Mouse (Mus musculus) myocyte (in vitro differentiated cells): ENCODE data around the gene Bckdk.

Source experiments
- MAX ChIP-seq: IDR thresholded peaks from one replicate; pipeline ENCODE4 v1.6.1; 2011; ENCODE audit warnings: low read depth, mild to moderate bottlenecking, control low read depth
- POLR2A ChIP-seq: IDR thresholded peaks from one replicate; pipeline ENCODE4 v1.6.1; 2011; ENCODE audit warnings: low read depth, mild to moderate bottlenecking, control low read depth, moderate library complexity; ENCODE audit not compliant: insufficient read length
- POLR2AphosphoS2 ChIP-seq: IDR thresholded peaks from one replicate; pipeline ENCODE4 v1.6.1; 2011; ENCODE audit warnings: low read depth, control low read depth; ENCODE audit not compliant: insufficient read length
- TCF12 ChIP-seq: IDR thresholded peaks from one replicate; pipeline ENCODE4 v1.6.1; 2011; ENCODE audit warnings: mild to moderate bottlenecking, control low read depth; ENCODE audit not compliant: poor library complexity, insufficient read depth, severe bottlenecking

GRCm38 (mm10) chr7:127888821-127889220 lies 15.1 kb upstream of the Bckdk start:
- TF ChIP-seq POLR2AphosphoS2 (no peak), MAX (no peak), POLR2A (no peak), TCF12 (no peak)
